13 mouse cellular contexts compared by ENCODE assay signal in the genomic region with DNA sequence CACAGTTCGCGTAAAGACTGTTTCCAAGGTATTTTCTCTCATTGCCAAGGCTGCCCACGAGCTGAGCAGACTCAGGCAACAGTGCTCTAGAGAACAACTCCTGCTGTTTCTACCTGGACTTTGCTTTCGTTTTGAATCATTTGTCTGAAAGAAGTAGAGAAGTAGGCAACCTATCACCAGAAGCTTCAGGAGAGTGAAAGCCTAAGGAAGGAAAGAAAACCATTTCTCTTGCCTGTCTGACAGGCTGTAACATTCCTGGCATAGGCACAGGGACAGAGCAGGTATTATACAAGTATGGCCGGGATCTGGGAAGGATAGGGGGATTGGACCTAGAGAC.
DNase-seq lines count a peak whose midpoint lies in the region; ATAC-seq and TF ChIP-seq lines count a peak whose summit lies in the region.
"Had no signal": no experiment of that assay in that cellular context is flagged by ENCODE, and none has a peak within 500 bp of the region (broad histone marks: within the 10 kb centered on the region; RNA-seq: fewer than 3 reads in every experiment).

No protein-coding gene starts in this region.

- intact Hi-C loops in heart, adult 2 months (cut with DNase I): no loop called here

- no peaks in the 10 kb centered on the region; the same call in 1 of the 2 replicates for H3K4me1 ChIP-seq in heart, adult 2 months (ENCODE audit: control insufficient read depth, insufficient read depth, low read length)
- peaks cover 17% of the 10 kb centered on the region for H3K4me1 ChIP-seq in embryonic facial prominence, embryonic 12.5 days
- peaks cover 0 to 7% of the 10 kb centered on the region in 2 experiments; a peak in 2 of 4 replicates for H3K4me1 ChIP-seq in liver, embryonic 14.5 days (replicated peaks; ENCODE audit: control insufficient read depth in 2 of 2, insufficient read depth in 2 of 2, low read length in 1 of 2)
- peaks cover 5% of the 10 kb centered on the region for H3K4me1 ChIP-seq in midbrain, embryonic 11.5 days (ENCODE audit: control insufficient read depth, insufficient read depth, low read length)
- peaks cover 10% of the 10 kb centered on the region for H3K4me1 ChIP-seq in forebrain, embryonic 12.5 days

- no peak overlapping the region; the same call in 1 of the 2 replicates for H3K27ac ChIP-seq in heart, adult 2 months
- H3K27ac ChIP-seq in layer of hippocampus, adult 2 months: no peak overlapping the region
- H3K27ac ChIP-seq in embryonic facial prominence, embryonic 12.5 days: no peak overlapping the region
- no peak overlapping the region for H3K27ac ChIP-seq in liver, embryonic 14.5 days
- H3K27ac ChIP-seq in midbrain, embryonic 11.5 days (ENCODE audit: low read depth, low read length): no peak overlapping the region
- no peak overlapping the region for H3K27ac ChIP-seq in forebrain, embryonic 12.5 days
- H3K27ac ChIP-seq: kidney, embryonic 15.5 days had no signal

- TF ChIP-seq POLR2A in heart, adult 2 months (IDR thresholded peaks at IDR 0.05; ENCODE audit: insufficient read depth, low read depth, low read length): no peak

- peak overlapping the region; percentile 31 for H3K4me3 ChIP-seq in heart, adult 2 months
- peak overlapping the region; percentile 22; the same call in 1 of the 2 replicates for H3K4me3 ChIP-seq in layer of hippocampus, adult 2 months
- no peak overlapping the region for H3K4me3 ChIP-seq in embryonic facial prominence, embryonic 12.5 days
- no peak overlapping the region for H3K4me3 ChIP-seq in liver, embryonic 14.5 days (ENCODE audit: insufficient read depth in 1 of 2, low read depth in 2 of 2, low read length in 2 of 2)
- H3K4me3 ChIP-seq in midbrain, embryonic 11.5 days (ENCODE audit: low read depth, low read length): no peak overlapping the region
- H3K4me3 ChIP-seq in forebrain, embryonic 12.5 days (replicated peaks): no peak overlapping the region
- H3K4me3 ChIP-seq: kidney, embryonic 15.5 days; megakaryocyte, embryonic 14.5 days had no signal

- no peak for ATAC-seq in embryonic facial prominence, embryonic 12.5 days (ENCODE audit: insufficient number of reproducible peaks, insufficient read depth, low FRiP score, low TSS enrichment)
- no peak for ATAC-seq in liver, embryonic 14.5 days (ENCODE audit: insufficient read depth)
- ATAC-seq in midbrain, embryonic 11.5 days (ENCODE audit: low FRiP score): no peak
- no peak for ATAC-seq in forebrain, embryonic 12.5 days (ENCODE audit: low FRiP score)
- ATAC-seq: forebrain, embryonic 16.5 days had no signal

- no peak for TF ChIP-seq CTCF in heart, adult 2 months (IDR thresholded peaks at IDR 0.05)
- no peak for TF ChIP-seq CTCF in layer of hippocampus, adult 2 months (conservative IDR thresholded peaks at IDR 0.05)
- no peak for TF ChIP-seq CTCF in liver, embryonic 14.5 days (IDR thresholded peaks at IDR 0.05; ENCODE audit: low read depth)

- 68% methylated on average over 5 of the region's 5 CpGs for WGBS in heart, adult 2 months
- WGBS in embryonic facial prominence, embryonic 12.5 days: 61% methylated on average over 5 of the region's 5 CpGs
- WGBS in liver, embryonic 14.5 days (ENCODE audit: insufficient replicate concordance): 57% methylated on average over 5 of the region's 5 CpGs
- 89% methylated on average over 5 of the region's 5 CpGs for WGBS in midbrain, embryonic 11.5 days
- 80% methylated on average over 5 of the region's 5 CpGs for WGBS in forebrain, embryonic 12.5 days

- 0 out of 2 replicates have a peak overlapping the region, but pooled peaks have one; percentile 43 for H3K4me2 ChIP-seq in embryonic facial prominence, embryonic 12.5 days (replicated peaks)
- peak overlapping the region; percentile 1; the same call in 1 of the 2 replicates for H3K4me2 ChIP-seq in liver, embryonic 14.5 days (ENCODE audit: low read depth)
- no peak overlapping the region for H3K4me2 ChIP-seq in midbrain, embryonic 11.5 days
- no peak overlapping the region for H3K4me2 ChIP-seq in forebrain, embryonic 12.5 days

- no peaks in the 10 kb centered on the region for H3K9me3 ChIP-seq in embryonic facial prominence, embryonic 12.5 days
- no peaks in the 10 kb centered on the region for H3K9me3 ChIP-seq in liver, embryonic 14.5 days (ENCODE audit: control insufficient read depth, low read length)
- no peaks in the 10 kb centered on the region for H3K9me3 ChIP-seq in midbrain, embryonic 11.5 days (ENCODE audit: control insufficient read depth, low read length)
- H3K9me3 ChIP-seq in forebrain, embryonic 12.5 days: no peaks in the 10 kb centered on the region
- H3K9me3 ChIP-seq: kidney, embryonic 15.5 days; megakaryocyte, embryonic 14.5 days had no signal

- H3K9ac ChIP-seq in heart, adult 2 months (ENCODE audit: low read depth, low read length): peak overlapping the region; percentile 54; the same call in 1 of the 2 replicates
- no peak overlapping the region for H3K9ac ChIP-seq in embryonic facial prominence, embryonic 12.5 days
- H3K9ac ChIP-seq in liver, embryonic 14.5 days (replicated peaks): no peak overlapping the region
- H3K9ac ChIP-seq in midbrain, embryonic 11.5 days (ENCODE audit: low read length): no peak overlapping the region
- no peak overlapping the region for H3K9ac ChIP-seq in forebrain, embryonic 12.5 days
- H3K9ac ChIP-seq: kidney, embryonic 15.5 days had no signal

- TF ChIP-seq EP300 in heart, adult 2 months (IDR thresholded peaks at IDR 0.05; ENCODE audit: insufficient read depth, low read depth, low read length): no peak
- TF ChIP-seq EP300 in liver, embryonic 14.5 days (IDR thresholded peaks at IDR 0.05; ENCODE audit: low read depth): no peak

- H3K36me3 ChIP-seq in heart, adult 2 months (ENCODE audit: control insufficient read depth, insufficient read depth, low read length): no peaks in the 10 kb centered on the region
- no peaks in the 10 kb centered on the region for H3K36me3 ChIP-seq in embryonic facial prominence, embryonic 12.5 days
- H3K36me3 ChIP-seq in liver, embryonic 14.5 days (replicated peaks; ENCODE audit: control insufficient read depth, insufficient read depth, low read depth): no peaks in the 10 kb centered on the region
- H3K36me3 ChIP-seq in midbrain, embryonic 11.5 days (ENCODE audit: control insufficient read depth, insufficient read depth, low read length): no peaks in the 10 kb centered on the region
- no peaks in the 10 kb centered on the region for H3K36me3 ChIP-seq in forebrain, embryonic 12.5 days (replicated peaks)
- H3K36me3 ChIP-seq: kidney, embryonic 15.5 days had no signal

- no peaks in the 10 kb centered on the region for H3K27me3 ChIP-seq in heart, adult 2 months (ENCODE audit: control insufficient read depth, insufficient read depth, low read length)
- no peaks in the 10 kb centered on the region for H3K27me3 ChIP-seq in embryonic facial prominence, embryonic 12.5 days
- H3K27me3 ChIP-seq in liver, embryonic 14.5 days (ENCODE audit: control insufficient read depth, insufficient read depth, low read length): no peaks in the 10 kb centered on the region
- no peaks in the 10 kb centered on the region for H3K27me3 ChIP-seq in midbrain, embryonic 11.5 days (ENCODE audit: control insufficient read depth, insufficient read depth, low read length)
- H3K27me3 ChIP-seq in forebrain, embryonic 12.5 days: no peaks in the 10 kb centered on the region
- H3K27me3 ChIP-seq: kidney, embryonic 15.5 days; megakaryocyte, embryonic 14.5 days had no signal

- DNase-seq in heart, adult 2 months: no peak
- DNase-seq in heart, adult 9 months (ENCODE audit: low spot score in 2 of 2): no peak
- no peak for DNase-seq in layer of hippocampus, adult 2 months (ENCODE audit: low spot score in 2 of 2)
- DNase-seq in layer of hippocampus, postnatal 14 days (ENCODE audit: low spot score in 2 of 2): no peak
- DNase-seq in liver, embryonic 14.5 days (ENCODE audit: low read depth in 3 of 3, low spot score in 3 of 3): no peak
- DNase-seq in midbrain, embryonic 11.5 days (ENCODE audit: low spot score, missing footprints): no peak
- DNase-seq: adrenal gland, adult 2 months; right cerebral cortex, postnatal 4 days had no signal

- H3K79me2 ChIP-seq in heart, adult 2 months (replicated peaks; ENCODE audit: control insufficient read depth, insufficient read depth, low read length): no peaks in the 10 kb centered on the region

Comparison
In these comparisons a context has a peak if more than half of its experiments do, and no peak if none do; other contexts are left out.
1. H3K4me3 ChIP-seq: peak in heart, adult 2 months (single experiment) and layer of hippocampus, adult 2 months (single experiment); none in embryonic facial prominence, embryonic 12.5 days (single experiment), liver, embryonic 14.5 days (0 of 2), midbrain, embryonic 11.5 days (single experiment) and forebrain, embryonic 12.5 days (single experiment).
2. H3K4me2 ChIP-seq: peak in embryonic facial prominence, embryonic 12.5 days (single experiment) and liver, embryonic 14.5 days (single experiment); none in midbrain, embryonic 11.5 days (single experiment) and forebrain, embryonic 12.5 days (single experiment).